Mouse (Mus musculus) naive thymus-derived CD4-positive, alpha-beta T cell, adult 2 months (primary cell): ENCODE measurements around the gene Pdss2.

Experiments used
- DNase-seq: peaks from one replicate; pipeline ENCODE4 v3.0.0-alpha.2; 2011; ENCODE audit warnings: low read depth

Pdss2 gene

DNA sequence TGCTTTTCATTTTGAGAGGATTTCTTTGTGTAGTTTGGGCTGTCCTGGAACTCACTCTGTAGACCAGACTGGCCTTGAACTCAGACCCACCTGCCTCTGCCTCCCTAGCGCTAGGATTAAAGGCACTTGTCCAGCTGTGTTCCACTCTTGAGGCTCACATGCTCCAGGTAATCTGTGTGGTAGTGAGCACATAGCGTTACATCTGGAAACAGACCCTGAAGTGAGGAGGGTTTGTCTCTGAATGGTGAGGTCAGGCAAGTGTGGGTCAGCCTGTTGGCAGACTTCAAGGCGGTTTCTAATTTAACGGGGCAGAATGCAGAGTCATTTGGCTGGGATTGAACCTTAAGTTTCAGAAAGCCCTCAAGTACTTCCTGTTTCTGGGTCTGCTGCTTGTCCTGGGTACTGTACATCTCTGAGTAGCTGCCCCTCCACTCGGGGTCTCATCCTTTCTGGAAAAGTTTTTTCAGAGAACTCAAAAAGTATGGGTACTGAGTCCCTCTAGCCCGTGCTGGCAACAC, 264.5 kb downstream of the Pdss2 start:
- no peak for DNase-seq

DNA sequence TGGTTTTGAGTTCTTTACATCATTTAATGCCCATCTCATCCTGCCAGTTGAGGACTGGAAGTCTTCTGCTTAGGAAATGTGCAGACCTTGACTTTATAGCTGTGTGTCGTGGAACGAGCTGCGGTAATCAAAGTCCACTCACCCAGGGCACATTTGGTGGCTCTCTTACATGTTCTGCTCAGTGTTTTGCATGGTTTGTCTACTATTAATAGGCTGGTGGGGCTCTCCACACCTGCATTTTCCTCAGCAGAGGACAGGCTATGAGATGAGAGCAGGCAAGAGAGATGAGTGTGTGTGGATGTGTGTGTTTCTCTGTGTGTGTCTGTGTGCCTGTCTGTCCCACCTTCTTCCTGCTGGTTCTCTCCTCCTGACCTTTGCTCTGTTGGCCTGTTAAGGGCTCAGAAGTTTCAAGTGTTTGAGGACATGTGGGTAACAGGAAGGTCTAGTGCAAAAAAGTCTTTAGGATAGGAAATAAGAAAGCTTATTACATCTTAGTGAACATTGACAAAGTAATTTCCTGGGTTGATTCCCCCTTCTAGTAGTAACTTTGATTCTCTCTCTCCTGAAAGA, 266.2 kb downstream of the Pdss2 start:
- DNase-seq = no peak

DNA sequence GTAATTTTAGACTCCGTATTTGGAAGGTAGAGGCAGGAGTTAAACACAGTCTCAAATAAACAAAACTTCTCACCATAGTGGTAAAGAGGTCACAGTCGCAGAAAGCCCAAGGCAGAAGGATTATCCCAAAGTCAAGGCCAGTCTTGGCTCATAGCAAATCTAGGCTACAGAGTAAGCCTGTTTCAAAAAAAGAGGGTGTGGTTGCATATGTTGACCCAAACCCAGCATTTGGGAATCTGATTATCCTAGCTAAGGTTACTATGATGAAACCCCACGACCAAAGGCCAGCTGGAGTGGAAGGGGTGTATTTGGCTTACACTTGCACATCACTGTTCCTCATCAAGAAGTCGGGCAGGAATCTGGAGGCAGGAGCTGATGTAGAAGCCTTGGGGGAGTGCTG, 267.0 kb downstream of the Pdss2 start:
- DNase-seq = no peak

DNA sequence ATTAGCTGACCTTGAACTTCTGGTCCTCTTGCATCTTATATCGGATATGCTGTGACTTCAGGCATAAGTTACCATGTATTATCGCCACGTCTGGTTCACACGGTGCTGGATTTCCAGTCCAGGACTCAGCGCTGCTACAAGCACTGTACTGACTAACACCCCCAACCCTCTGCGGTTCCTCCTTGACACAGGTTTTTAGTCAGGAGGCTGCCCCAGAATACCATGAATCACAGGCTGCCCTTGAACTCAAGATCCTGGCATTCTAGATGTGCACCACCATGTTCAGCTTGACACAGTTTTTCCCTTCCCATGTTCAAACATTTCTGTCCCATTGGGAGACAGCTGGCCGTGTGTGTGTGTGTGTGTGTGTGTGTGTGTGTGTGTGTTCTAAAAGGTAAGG, 267.9 kb downstream of the Pdss2 start:
- no peak for DNase-seq

DNA sequence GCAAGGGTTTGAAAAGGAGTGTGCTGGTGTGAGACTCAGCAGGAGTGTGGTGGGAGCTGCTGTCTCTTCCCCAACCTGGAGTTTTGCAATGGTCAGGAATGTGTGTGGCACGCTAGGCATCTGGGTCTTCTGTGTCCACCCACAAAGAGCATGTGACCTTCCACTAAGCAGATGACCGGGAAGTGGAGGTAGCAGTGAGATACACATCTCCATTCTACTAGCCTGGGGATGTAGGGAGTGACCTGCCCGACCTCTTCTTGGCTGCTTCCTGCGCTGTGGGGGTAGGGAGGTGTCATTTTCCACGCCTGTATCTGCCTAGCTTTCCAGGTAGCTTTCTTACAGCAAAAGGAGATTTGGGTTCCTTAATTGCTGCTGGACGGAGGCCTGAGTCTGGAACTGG, 268.3 kb downstream of the Pdss2 start:
- no peak for DNase-seq

DNA sequence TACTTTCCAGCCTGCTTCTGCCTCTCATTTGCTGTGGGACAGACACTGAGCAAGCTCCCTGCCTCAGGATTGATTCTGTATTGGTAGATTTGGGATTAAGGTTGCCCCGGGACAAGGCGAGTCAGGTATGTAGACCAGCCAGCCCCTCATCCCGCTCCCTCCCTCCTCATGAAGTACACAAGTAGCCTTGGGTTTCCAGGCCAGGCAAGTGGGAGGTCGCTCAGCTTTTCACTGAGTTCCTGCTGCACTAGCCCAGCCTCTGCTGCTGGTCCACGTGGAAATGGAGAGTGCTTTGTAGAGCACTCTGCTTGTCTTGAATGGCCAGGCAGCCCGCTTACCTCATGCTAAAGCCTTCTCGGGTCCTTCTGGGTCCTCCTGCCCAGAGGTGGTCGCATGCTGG, 268.7 kb downstream of the Pdss2 start:
- no peak for DNase-seq

DNA sequence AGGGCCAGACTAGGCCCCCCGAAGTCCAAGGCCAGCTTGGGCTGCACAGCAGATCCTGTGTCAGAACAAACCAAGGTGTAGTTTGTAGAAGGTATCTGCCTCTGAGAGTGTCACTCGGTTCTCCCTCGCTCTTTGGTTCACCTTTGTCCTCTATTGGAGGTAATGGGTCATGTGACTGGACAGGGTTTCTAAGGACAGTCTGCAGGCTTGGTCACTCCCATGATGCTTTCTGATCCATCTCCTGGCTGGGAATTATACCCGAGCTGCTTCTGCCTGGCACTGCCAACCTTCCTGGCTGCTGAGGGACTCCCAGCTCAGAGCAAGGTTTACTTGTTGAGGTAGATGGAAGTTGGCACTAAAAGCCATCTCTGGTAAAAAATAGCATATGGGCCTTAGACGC, 269.6 kb downstream of the Pdss2 start:
- DNase-seq = no peak

DNA sequence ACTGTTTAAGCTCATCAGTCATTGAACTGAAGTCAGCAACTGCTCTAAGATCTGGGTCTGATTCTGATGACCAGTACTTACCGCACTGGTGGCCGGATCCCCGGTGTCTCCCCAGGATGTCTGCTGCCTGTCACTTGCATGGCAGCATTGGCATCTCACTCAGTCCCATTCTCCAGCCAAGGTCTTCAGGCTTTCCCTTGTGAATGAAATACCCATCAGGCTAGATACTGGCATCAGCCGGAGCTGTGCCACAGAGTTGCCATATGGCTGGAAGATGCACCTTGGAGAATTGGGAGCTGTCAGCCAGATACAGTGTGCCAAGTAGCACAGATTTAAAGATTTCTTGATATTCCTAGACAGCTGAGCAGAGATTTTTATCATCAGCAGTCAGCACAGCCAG, 281.3 kb downstream of the Pdss2 start:
- DNase-seq = no peak

DNA sequence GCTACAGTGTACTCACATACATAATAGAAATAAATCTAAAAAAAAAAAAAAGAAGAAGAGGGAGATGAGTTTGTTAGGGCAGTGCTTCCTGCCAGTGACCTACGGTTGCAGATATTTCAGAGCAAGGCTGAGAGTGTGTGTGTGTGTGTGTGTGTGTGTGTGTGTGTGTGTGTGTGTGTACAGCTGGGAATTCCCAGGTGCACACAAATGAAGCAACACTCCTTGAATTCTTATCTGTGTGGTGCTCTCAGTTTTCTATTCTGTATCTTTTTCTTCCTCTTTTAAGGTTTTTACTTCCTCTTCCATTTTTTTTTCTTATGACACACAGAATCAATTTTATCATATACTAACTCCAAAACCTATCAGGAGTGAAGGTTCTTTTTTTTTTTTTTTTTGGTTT, 283.0 kb downstream of the Pdss2 start:
- no peak for DNase-seq

DNA sequence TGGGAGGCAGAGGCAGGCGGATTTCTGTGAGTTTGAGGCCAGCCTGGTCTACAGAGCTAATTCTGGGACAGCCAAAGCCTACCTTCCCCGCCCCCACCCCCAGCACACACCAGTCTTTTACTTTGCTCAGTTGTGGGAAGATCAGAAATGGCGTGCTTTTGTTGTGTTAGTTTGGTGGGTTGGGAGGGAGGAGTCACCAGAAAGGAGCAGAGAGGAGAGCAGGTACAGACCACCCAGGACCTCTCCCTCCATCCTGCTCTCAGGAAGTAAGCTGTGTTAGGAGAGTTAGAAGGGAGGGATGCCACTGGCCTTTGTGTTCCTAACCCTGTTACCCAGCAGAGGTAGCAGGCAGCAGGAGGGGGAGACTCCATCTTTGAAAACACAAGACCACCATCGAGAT, 285.8 kb downstream of the Pdss2 start:
- no peak for DNase-seq

DNA sequence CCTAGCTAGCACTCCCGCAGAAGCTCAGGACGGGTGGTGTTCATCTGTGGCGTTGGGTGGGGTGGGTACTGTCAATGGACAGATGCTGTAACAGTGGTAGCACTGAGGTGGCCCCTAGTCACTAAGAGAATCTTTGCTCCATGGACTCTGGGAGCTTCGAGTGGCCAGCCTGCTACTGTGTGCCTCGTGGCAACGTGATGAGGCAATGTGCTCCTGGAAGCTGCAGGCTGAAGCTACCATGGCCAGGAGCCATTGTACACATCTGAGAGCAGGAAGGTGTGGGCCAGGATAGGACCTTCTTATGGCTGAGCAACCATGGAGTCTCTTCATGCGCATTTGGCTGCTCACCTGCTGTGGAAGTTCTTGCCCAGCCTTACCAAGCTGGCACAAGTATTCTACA, 287.9 kb downstream of the Pdss2 start:
- DNase-seq = no peak

DNA sequence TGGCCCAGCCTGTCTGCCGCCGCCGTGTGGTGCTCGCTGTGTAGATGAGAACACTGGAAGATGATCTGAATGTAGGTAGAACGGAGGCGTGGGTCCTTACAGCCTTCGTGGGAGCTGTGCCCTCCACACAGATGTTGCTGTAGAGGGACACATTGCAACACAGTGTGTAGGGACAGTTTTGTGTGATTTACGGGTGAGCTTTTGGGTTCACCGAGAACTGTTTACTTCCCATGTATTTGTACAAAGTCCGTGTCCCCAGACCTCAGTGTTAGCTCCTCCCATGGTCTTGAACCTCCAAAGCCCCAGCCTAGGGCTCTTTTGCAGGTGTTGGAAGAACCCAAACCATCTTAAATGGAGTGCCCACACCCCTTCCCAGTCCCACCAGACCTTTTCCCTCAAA, 291.7 kb downstream of the Pdss2 start:
- no peak for DNase-seq
